Mouse (Mus musculus) heart, postnatal 0 days (tissue): Measurements from ENCODE around the gene Tbck.

Experiments
- CTCF ChIP-seq: IDR thresholded peaks from 2 replicates; pipeline ENCODE4 v1.5.1; 2016; ENCODE audit warnings: antibody characterized with exemption, control low read depth, low read depth
- EP300 ChIP-seq: IDR thresholded peaks from 2 replicates; pipeline ENCODE4 v1.6.1; 2016; ENCODE audit warnings: antibody characterized with exemption, low read depth

DNA sequence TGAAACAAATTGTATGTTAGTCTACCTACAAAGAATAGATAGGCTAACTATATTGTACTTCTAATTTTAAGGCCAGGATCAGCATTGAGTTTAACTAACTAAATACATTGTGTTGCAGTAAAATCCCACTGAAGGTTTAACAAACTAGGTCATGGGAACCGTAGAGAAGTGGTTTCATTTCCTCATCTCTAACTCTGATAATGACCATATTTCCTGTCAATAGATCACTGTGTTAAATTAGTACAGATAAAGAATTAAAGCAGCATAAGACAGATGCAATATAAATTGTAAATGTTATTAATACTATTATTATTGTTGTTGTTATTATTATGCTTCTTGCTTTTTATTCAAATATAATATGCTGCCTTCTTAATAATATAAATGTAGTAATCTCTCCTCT lies 72.3 kb downstream of the Tbck start:
- no peak for TF ChIP-seq CTCF
- no peak for TF ChIP-seq EP300
